Mouse (Mus musculus) kidney, postnatal 0 days (tissue): ENCODE measurements around the gene Agtrap. TPM values are rescaled to one million over a fixed set of nuclear protein-coding genes. Genes with fewer than 3 reads are reported as not detected.

ENCODE experiments used
- ATAC-seq: fragments of 200-750 bp; cut with Nextera tagmentation; replicated peaks from 2 replicates; pipeline ENCODE4 v1.8.0; 2017; ENCODE audit warnings: low read depth, moderate number of reproducible peaks, moderate TSS enrichment, moderate library complexity; ENCODE audit not compliant: low FRiP score
- DNase-seq: peaks from one replicate; pipeline ENCODE4 v3.0.0-alpha.2; 2016; ENCODE audit warnings: low spot score
- H3K27ac ChIP-seq: fragments of 300-500 bp; sonication (generic); 2 replicates; pipeline ENCODE4 v1.5.1; 2014; ENCODE audit warnings: mild to moderate bottlenecking
- H3K27me3 ChIP-seq: fragments of 300-500 bp; sonication (generic); 2 replicates; pipeline ENCODE4 v1.6.1; 2014; ENCODE audit warnings: low read length, mixed read lengths; ENCODE audit not compliant: insufficient read depth
- H3K36me3 ChIP-seq: fragments of 300-500 bp; sonication (generic); 2 replicates; pipeline ENCODE4 v1.6.1; 2014; ENCODE audit warnings: low read length, mixed read lengths; ENCODE audit not compliant: insufficient read depth
- H3K4me1 ChIP-seq: fragments of 300-500 bp; sonication (generic); replicated peaks from 2 replicates; pipeline ENCODE4 v1.6.1; 2014; ENCODE audit warnings: antibody characterized with exemption, low read length, mixed read lengths; ENCODE audit not compliant: insufficient read depth
- H3K4me2 ChIP-seq: fragments of 300-500 bp; sonication (generic); 2 replicates; pipeline ENCODE4 v1.6.1; 2014; ENCODE audit warnings: mild to moderate bottlenecking, low read length, moderate library complexity, mixed read lengths
- H3K4me3 ChIP-seq: fragments of 300-500 bp; sonication (generic); replicated peaks from 2 replicates; pipeline ENCODE4 v1.5.1; 2014; ENCODE audit warnings: low read depth, low read length
- H3K9ac ChIP-seq: fragments of 300-500 bp; sonication (generic); 2 replicates; pipeline ENCODE4 v1.6.1; 2014; ENCODE audit warnings: low read depth, low read length
- H3K9me3 ChIP-seq: fragments of 300-500 bp; sonication (generic); replicated peaks from 2 replicates; pipeline ENCODE4 v1.6.1; 2016; ENCODE audit warnings: low read length, inconsistent platforms, mixed read lengths
- CTCF ChIP-seq: IDR thresholded peaks from 2 replicates; pipeline ENCODE4 v1.5.1; 2016; ENCODE audit warnings: antibody characterized with exemption, low read depth, mild to moderate bottlenecking, moderate library complexity
- WGBS: fragments of 180-500 bp; shearing (Covaris S2); extraction: QIAGEN DNeasy Blood & Tissue Kit; methylation state at CpG from one replicate; pipeline ENCODE4 v1.1.7; 2014; 5-methylcytosine and 5-hydroxymethylcytosine counted together
- polyA plus RNA-seq: library from polyadenylated mRNA; unstranded; fragments of >200 nt; fragmentation: Nextera tagmentation; extraction: Ambion mirVana; gene quantifications from 2 replicates; pipeline ENCODE4 v1.2.1, GENCODE M21; 2015

The Agtrap gene
- polyA plus RNA-seq, 1 experiment from 2014 or later = 38.9 TPM

DNA sequence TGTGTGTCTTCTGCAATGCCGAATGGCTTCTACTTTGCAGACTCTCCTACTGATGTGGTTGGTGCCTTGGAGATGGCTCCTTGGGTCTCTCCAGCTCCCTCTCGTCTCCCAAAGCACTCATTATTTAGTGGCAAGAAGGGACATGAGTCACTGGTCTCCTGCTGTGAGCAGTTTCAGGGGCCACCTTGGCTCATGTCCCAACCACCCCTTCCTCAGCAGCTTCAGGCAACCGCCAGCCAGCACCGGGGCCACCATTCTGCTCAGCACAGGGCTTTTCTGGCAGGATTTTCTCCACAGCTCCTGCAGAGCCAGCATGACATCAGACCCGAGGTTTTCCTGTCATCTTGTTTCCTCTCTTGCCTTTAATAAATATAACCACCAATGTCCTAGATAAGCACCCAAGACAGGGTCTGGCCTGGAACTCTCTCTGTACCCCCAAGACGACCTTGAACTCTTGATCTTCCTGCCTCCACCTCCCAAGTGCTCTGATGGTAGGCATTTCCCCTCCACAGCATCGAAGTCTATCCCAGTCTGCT, 20.8 kb upstream of the Agtrap start:
- H3K9me3 ChIP-seq = no peaks in the 10 kb centered on the region
- no peaks in the 10 kb centered on the region for H3K36me3 ChIP-seq
- H3K4me3 ChIP-seq = no peak overlapping the region
- no peak overlapping the region for H3K9ac ChIP-seq
- ATAC-seq (no peak), DNase-seq (no peak)
- H3K4me1 ChIP-seq = peaks cover 9% of the 10 kb centered on the region
- H3K27ac ChIP-seq = no peak overlapping the region
- H3K4me2 ChIP-seq = no peak overlapping the region
- H3K27me3 ChIP-seq = no peaks in the 10 kb centered on the region
- no peak for TF ChIP-seq CTCF
- WGBS = 35% methylated on average over 7 of the region's 7 CpGs

DNA sequence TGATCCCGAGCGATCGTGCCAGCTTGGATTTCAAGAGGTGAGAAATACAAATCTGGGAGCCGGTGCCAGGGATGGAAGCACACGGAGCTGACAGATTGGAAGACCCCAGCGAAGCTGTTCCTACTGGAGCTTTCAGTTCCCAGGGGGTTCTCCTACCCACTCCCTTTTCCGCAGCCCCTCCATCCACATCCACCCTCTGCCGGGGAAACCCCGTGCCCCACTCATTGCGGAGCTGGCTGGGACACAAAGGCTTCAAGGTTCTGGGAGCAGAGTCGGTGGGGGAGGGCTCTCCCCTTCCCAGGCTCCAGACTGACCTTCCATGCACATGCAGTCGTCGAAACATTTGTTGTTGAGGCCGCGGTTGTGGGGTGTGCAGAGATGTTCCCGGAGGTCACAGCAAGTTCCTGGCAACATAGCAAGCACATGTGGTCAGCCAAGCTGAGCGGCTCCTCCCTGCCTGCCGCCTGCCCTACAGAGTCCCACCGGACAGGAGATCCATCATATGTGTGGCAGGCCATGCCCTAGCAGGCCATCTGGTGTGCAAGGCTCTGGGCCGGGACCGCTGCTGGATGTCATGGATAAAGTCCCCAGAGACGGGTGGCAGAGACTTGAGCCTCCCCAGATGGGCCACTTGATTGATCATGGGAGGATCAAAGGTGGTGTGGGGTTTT, 19.9 kb upstream of the Agtrap start:
- Histone ChIP-seq H3K36me3 (no peaks in the 10 kb centered on the region), H3K27me3 (no peaks in the 10 kb centered on the region), H3K9ac (0 out of 2 replicates have a peak overlapping the region, but pooled peaks have one; percentile 23), H3K4me2 (peak overlapping the region; percentile 25; the same call in 1 of the 2 replicates), H3K9me3 (no peaks in the 10 kb centered on the region), H3K4me1 (peaks cover 9% of the 10 kb centered on the region), H3K4me3 (no peak overlapping the region), H3K27ac (no peak overlapping the region)
- TF ChIP-seq CTCF = no peak; the same call in 1 of the 2 replicates
- DNase-seq (peak; percentile 80), ATAC-seq (peak; percentile 89)
- 7% methylated on average over 22 of the region's 22 CpGs for WGBS

DNA sequence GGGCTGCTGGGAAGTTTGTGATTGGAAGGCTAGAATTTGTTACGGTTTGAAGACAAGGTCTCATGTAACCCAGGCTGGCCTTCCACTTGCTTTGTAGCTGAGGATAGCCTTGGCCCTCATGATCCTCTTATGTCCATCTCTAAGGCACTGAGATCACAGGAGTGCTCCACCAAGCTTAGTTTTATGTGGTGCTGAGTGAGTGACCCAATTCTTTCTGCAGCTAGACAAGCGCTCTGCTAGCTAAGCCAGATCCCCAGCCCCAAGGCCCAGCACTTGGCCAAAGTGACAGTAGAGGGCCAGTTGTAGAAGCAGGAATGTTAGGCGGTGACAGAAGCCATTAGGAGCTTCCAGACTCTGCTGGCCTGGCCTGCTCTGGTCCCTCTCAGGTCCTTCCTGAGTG, 16.3 kb upstream of the Agtrap start:
- WGBS = 90% methylated on average over 3 of the region's 3 CpGs
- H3K4me3 ChIP-seq = no peak overlapping the region
- no peaks in the 10 kb centered on the region for H3K9me3 ChIP-seq
- no peaks in the 10 kb centered on the region for H3K27me3 ChIP-seq
- DNase-seq (no peak), ATAC-seq (no peak)
- H3K9ac ChIP-seq = no peak overlapping the region
- no peak overlapping the region for H3K4me2 ChIP-seq
- H3K4me1 ChIP-seq = peaks cover 9% of the 10 kb centered on the region
- TF ChIP-seq CTCF = no peak
- H3K36me3 ChIP-seq = no peaks in the 10 kb centered on the region
- no peak overlapping the region for H3K27ac ChIP-seq

DNA sequence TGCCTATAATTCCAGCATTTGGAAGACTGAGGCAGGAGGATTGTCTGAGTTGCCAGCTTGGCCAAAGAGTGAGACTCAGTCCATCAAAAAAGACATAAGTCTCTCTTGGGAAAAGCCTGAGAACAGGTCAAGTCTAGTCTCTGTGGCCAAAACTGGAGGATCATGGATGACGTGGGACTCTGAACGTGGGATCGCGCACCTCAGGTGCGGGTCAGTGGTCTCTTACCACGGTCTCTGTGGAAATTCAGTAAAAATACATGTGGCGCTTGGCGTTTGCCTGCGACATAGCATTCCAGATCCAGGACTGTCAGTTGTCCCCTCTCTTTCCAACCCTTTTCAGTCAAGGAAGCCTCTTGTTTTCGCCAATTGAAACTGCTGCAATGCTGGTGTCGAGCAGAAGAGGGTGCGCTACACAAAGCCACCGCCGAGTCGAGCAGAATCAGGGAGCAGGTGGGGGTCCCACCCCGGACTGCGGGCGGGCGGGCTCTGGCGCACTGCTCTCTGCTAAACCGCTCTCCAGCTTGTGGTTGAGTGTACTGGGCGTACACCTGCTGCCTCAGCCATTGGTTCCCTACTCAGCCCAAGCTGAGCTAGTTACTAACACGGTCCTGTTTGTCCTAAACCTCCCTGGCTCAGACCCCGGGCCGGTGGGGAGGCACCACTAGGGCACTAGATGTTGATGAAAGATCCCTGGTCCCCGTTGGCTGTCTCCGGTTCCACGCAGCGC, 14.1 kb upstream of the Agtrap start:
- Histone ChIP-seq H3K27ac (no peak overlapping the region), H3K9me3 (no peaks in the 10 kb centered on the region), H3K4me2 (peak overlapping the region; percentile 61), H3K4me3 (peak overlapping the region; percentile 9; the same call in 1 of the 2 replicates), H3K4me1 (no peaks in the 10 kb centered on the region), H3K36me3 (no peaks in the 10 kb centered on the region), H3K9ac (peak overlapping the region; percentile 40; the same call in 1 of the 2 replicates), H3K27me3 (no peaks in the 10 kb centered on the region)
- ATAC-seq (peak; percentile 77), DNase-seq (peak; percentile 74)
- peak; percentile 69 for TF ChIP-seq CTCF
- WGBS = 17% methylated on average over 29 of the region's 29 CpGs

DNA sequence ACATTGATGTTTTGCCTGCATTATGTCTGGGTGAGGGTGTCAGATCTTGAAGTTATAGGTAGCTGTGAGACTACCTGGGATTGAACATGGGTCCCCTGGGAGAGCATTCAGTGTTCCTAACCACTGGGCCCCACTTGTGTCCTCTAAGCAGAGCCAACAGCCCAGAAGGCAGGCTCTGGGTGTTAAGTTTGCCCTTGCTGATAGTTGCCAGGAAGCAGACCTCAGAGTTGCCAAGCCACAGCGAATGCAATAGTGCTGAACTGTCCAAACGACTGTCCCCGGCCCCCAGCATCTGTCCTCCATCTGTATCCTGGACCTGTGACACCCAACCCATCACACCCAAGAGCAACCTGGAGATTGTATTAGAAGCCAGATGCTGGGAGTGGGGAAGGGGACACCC, 10.8 kb upstream of the Agtrap start:
- no peak for DNase-seq
- Histone ChIP-seq H3K27ac (no peak overlapping the region), H3K4me3 (no peak overlapping the region), H3K9ac (no peak overlapping the region), H3K36me3 (no peaks in the 10 kb centered on the region), H3K4me1 (no peaks in the 10 kb centered on the region), H3K9me3 (no peaks in the 10 kb centered on the region), H3K27me3 (no peaks in the 10 kb centered on the region), H3K4me2 (no peak overlapping the region)
- WGBS = 65% methylated on average over 3 of the region's 3 CpGs
- ATAC-seq = no peak
- TF ChIP-seq CTCF = no peak

DNA sequence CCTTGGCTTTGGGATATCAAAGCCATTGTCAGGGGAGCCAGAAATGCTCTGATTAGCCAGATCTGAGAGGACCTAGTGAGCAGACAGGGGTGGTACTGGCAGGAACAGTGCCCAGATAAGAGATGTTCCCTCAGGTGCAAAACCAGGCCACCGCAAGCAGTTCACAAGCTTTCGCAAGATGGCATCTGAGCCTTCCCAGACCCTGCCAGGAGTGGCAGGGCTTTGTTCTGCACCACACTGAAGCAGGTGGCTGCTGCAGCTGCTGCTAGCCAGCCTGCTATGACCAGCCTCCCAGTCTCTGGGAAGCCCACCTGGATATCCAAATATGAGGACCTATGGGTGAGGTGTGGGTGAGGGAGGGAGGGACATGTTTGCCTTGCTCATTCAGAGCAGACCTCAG, 10.1 kb upstream of the Agtrap start:
- no peaks in the 10 kb centered on the region for H3K36me3 ChIP-seq
- WGBS = 88% methylated on average over 2 of the region's 2 CpGs
- TF ChIP-seq CTCF = no peak

More for the DNA sequence above, 10.1 kb upstream of the Agtrap start:
- DNase-seq = no peak
- no peak for ATAC-seq
- H3K4me2 ChIP-seq = no peak overlapping the region
- no peaks in the 10 kb centered on the region for H3K4me1 ChIP-seq
- H3K9me3 ChIP-seq = no peaks in the 10 kb centered on the region
- H3K9ac ChIP-seq = no peak overlapping the region
- no peak overlapping the region for H3K27ac ChIP-seq
- no peaks in the 10 kb centered on the region for H3K27me3 ChIP-seq
- H3K4me3 ChIP-seq = no peak overlapping the region
